In the genomic region with DNA sequence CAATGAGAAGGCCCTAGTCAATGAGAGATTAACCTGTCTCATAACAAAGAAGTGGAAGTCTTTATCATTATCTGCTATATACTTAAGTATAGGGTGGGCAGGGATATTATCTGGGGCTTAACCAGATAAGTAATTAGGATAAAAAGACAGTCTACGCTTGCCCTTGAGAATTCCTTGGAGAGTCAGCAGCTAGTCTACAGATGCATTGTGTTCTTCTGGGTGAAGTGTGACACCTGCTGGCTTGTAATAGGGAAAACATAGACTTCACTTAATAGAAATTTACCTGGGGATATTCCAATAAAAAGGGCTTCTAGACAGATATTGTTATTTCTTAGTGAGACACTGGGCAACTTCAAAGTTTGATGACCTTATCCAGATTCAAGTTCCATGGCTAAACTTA, we compare ENCODE assay signal across 10 mouse cellular contexts.
DNase-seq lines count a peak whose midpoint lies in the region; ATAC-seq and TF ChIP-seq lines count a peak whose summit lies in the region.
"Had no signal": no experiment of that assay in that cellular context is flagged by ENCODE, and none has a peak within 500 bp of the region (broad histone marks: within the 10 kb centered on the region; RNA-seq: fewer than 3 reads in every experiment).

No protein-coding gene starts in this region.

- TF ChIP-seq CTCF in layer of hippocampus, adult 2 months (conservative IDR thresholded peaks at IDR 0.05) = peak; percentile 76
- peak; percentile 23; the same call in 1 of the 2 replicates for TF ChIP-seq CTCF in cortical plate, adult 2 months (IDR thresholded peaks at IDR 0.05; ENCODE audit: extremely low read depth, insufficient read depth, low read length)

- no peaks in the 10 kb centered on the region for H3K9me3 ChIP-seq in forebrain, embryonic 14.5 days (replicated peaks; ENCODE audit: control insufficient read depth, low read length)
- H3K9me3 ChIP-seq in forebrain, embryonic 10.5 days = no peaks in the 10 kb centered on the region

- 0 out of 2 replicates have a peak, but pooled peaks cover 2% of the 10 kb centered on the region for H3K4me1 ChIP-seq in forebrain, embryonic 14.5 days (ENCODE audit: control insufficient read depth, insufficient read depth, low read length)
- H3K4me1 ChIP-seq in forebrain, embryonic 10.5 days = peaks cover 6% of the 10 kb centered on the region
- H3K4me1 ChIP-seq in cortical plate, adult 2 months (ENCODE audit: control insufficient read depth, insufficient read depth, low read length) = no peaks in the 10 kb centered on the region

- peak; percentile 42 for DNase-seq in forebrain, embryonic 14.5 days (ENCODE audit: low spot score)
- no peak for DNase-seq in forebrain, embryonic 10.5 days (ENCODE audit: extremely low spot score, low spot score)
- DNase-seq in layer of hippocampus, adult 2 months (ENCODE audit: low spot score in 2 of 2) = peak; percentile 27 to 45
- DNase-seq in layer of hippocampus, adult 9-11 months = no peak
- peak; percentile 35 for DNase-seq in A20 (ENCODE audit: low read depth, low spot score)
- DNase-seq in c-Kit-positive CD71-positive TER-119-positive erythroid progenitor cells, embryonic 14.5 days (ENCODE audit: low spot score) = no peak
- no peak for DNase-seq in thymus, postnatal 0 days (ENCODE audit: low spot score)
- DNase-seq: cerebellum, adult 11 months; liver, postnatal 0 days had no signal

- H3K36me3 ChIP-seq in forebrain, embryonic 14.5 days (ENCODE audit: control insufficient read depth, insufficient read depth, low read length) = no peaks in the 10 kb centered on the region
- no peaks in the 10 kb centered on the region for H3K36me3 ChIP-seq in forebrain, embryonic 10.5 days (replicated peaks)

- H3K27ac ChIP-seq in forebrain, embryonic 14.5 days (ENCODE audit: low read depth, low read length) = no peak overlapping the region
- H3K27ac ChIP-seq in forebrain, embryonic 10.5 days = no peak overlapping the region
- H3K27ac ChIP-seq in layer of hippocampus, adult 2 months = no peak overlapping the region
- H3K27ac ChIP-seq in cortical plate, adult 2 months (ENCODE audit: insufficient read depth, low read length) = no peak overlapping the region

- no peak overlapping the region for H3K4me2 ChIP-seq in forebrain, embryonic 14.5 days (ENCODE audit: low read length)

- no peak for TF ChIP-seq POLR2A in cortical plate, adult 2 months (IDR thresholded peaks at IDR 0.05; ENCODE audit: extremely low read depth, insufficient read depth, low read length)

- H3K9ac ChIP-seq in forebrain, embryonic 14.5 days (ENCODE audit: low read length) = no peak overlapping the region
- H3K9ac ChIP-seq: liver, postnatal 0 days had no signal

- 62% methylated on average over 1 of the region's 1 CpGs for WGBS in forebrain, embryonic 14.5 days
- 80% methylated on average over 1 of the region's 1 CpGs for WGBS in forebrain, embryonic 10.5 days

- no peak for ATAC-seq in forebrain, embryonic 14.5 days
- ATAC-seq: liver, postnatal 0 days had no signal

- no peaks in the 10 kb centered on the region for H3K27me3 ChIP-seq in forebrain, embryonic 14.5 days (replicated peaks; ENCODE audit: control insufficient read depth, insufficient read depth, low read length)
- no peaks in the 10 kb centered on the region for H3K27me3 ChIP-seq in forebrain, embryonic 10.5 days (ENCODE audit: poor library complexity, severe bottlenecking)

- no peak overlapping the region for H3K4me3 ChIP-seq in forebrain, embryonic 14.5 days (ENCODE audit: low read depth, low read length)
- no peak overlapping the region for H3K4me3 ChIP-seq in forebrain, embryonic 10.5 days
- no peak overlapping the region for H3K4me3 ChIP-seq in layer of hippocampus, adult 2 months
- H3K4me3 ChIP-seq in cortical plate, adult 2 months (ENCODE audit: insufficient read depth, low read length) = no peak overlapping the region

Comparison
In these comparisons a context has a peak if more than half of its experiments do, and no peak if none do; other contexts are left out.
1. DNase-seq: peak in forebrain, embryonic 14.5 days (single experiment), layer of hippocampus, adult 2 months (2 of 2) and A20 (single experiment); none in forebrain, embryonic 10.5 days (single experiment), layer of hippocampus, adult 9-11 months (single experiment), c-Kit-positive CD71-positive TER-119-positive erythroid progenitor cells, embryonic 14.5 days (single experiment) and thymus, postnatal 0 days (single experiment).